Mouse (Mus musculus) layer of hippocampus, postnatal 25 days (tissue): Measurements from ENCODE around the gene Gngt1. TPM values are rescaled to one million over a fixed set of nuclear protein-coding genes. Genes with fewer than 3 reads are reported as not detected.
A peak's percentile ranks its signal among the peaks of the same experiment; 100 is the strongest.

Source experiments
- DNase-seq, 2 experiments: peaks; one replicate each; pipeline ENCODE4 v3.0.0; 2022; ENCODE audit warnings: mixed read lengths in 2 of 2, low spot score in 1 of 2; ENCODE audit errors: extremely low spot score in 1 of 2
- total RNA-seq, 2 experiments: library from RNA; stranded (reverse); gene quantifications; 2 replicates each; pipeline ENCODE4 v1.2.3; 2021

The Gngt1 gene
- not detected for total RNA-seq

GRCm38 (mm10) chr6:3993492-3993891, at the start of gene Gngt1:
Gene Gngt1, plus strand, starts transcription at chr6:3993792.
- no peak for DNase-seq

GRCm38 (mm10) chr6:3954969-3955368, 38.6 kb upstream of the Gngt1 start:
- no peak for DNase-seq

GRCm38 (mm10) chr6:3967676-3968626, 25.6 kb upstream of the Gngt1 start:
- DNase-seq, result peak in 1 of 2 experiments; percentile 10

- no peak for DNase-seq
Observed at GRCm38 (mm10) chr6:3973679-3974078, 19.9 kb upstream of the Gngt1 start.

GRCm38 (mm10) chr6:3982661-3983284, 10.8 kb upstream of the Gngt1 start:
- no peak for DNase-seq

GRCm38 (mm10) chr6:3988750-3989149, 4.8 kb upstream of the Gngt1 start, which contains the start of gene Tfpi2:
Gene Tfpi2, minus strand, starts transcription at chr6:3988919.
- no peak for DNase-seq

- DNase-seq, result no peak
Observed at GRCm38 (mm10) chr6:3998089-3998488, 4.5 kb downstream of the Gngt1 start.

GRCm38 (mm10) chr6:3999296-3999695, 5.7 kb downstream of the Gngt1 start:
- DNase-seq, result no peak

GRCm38 (mm10) chr6:4000716-4001115, 7.1 kb downstream of the Gngt1 start:
- no peak for DNase-seq

- no peak for DNase-seq
Observed at GRCm38 (mm10) chr6:4003445-4003844, 9.9 kb downstream of the Gngt1 start.

GRCm38 (mm10) chr6:4003890-4004306, 10.3 kb downstream of the Gngt1 start, which contains the start of gene Gng11:
Gene Gng11, plus strand, starts transcription at chr6:4003904.
- peak; percentile 11 for DNase-seq

GRCm38 (mm10) chr6:4004808-4005207, 11.2 kb downstream of the Gngt1 start:
- no peak for DNase-seq

GRCm38 (mm10) chr6:4008501-4009040, 15.0 kb downstream of the Gngt1 start:
- DNase-seq, result no peak

GRCm38 (mm10) chr6:4009548-4009947, 16.0 kb downstream of the Gngt1 start:
- no peak for DNase-seq

GRCm38 (mm10) chr6:4022645-4023044, 29.1 kb downstream of the Gngt1 start:
- DNase-seq, result no peak

GRCm38 (mm10) chr6:4026367-4026766, 32.8 kb downstream of the Gngt1 start:
- no peak for DNase-seq

GRCm38 (mm10) chr6:4030956-4031355, 37.4 kb downstream of the Gngt1 start:
- DNase-seq, result no peak

- DNase-seq, result no peak
Observed at GRCm38 (mm10) chr6:4041821-4042220, 48.2 kb downstream of the Gngt1 start.
